Comparison of ENCODE assay signal across 8 mouse cellular contexts in the genomic region with DNA sequence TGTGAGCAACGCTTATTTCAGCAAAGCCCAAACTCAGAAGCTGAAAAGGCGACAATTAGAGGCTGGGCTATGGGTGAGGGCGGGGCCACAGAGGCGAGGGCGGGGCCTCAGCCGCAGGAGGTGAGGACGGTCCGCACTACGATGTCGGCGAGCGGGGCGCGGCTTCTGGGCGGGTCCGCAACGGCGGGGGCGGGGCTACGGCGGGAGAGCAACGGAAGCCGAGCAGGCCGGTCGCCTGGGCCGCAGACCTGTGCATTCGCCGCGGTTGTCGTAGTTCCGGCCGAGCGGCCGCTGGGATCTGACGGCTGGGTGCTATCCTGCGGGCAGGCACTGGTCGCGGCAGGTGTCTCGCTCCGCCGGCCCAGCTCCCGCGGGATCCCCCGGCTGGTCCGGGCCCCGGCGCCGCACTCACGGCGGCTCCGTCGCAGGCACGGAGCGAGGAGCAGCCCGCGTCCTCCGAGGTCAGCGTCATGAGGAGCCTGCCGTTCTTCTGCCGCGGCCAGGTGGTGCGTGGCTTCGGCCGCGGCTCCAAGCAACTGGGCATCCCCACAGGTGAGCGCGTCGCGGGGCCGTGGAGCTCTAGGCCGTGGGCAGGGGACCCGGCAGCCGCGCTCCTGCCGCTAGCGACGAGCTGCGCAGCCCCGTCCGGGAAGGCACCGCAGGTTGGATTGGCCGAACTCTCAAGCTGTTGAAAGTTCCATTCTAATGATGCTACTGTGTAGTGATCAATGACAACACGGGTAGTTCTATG. TPM values are rescaled to one million over a fixed set of nuclear protein-coding genes. Genes with fewer than 3 reads are reported as not detected.
DNase-seq lines count a peak whose midpoint lies in the region; ATAC-seq and TF ChIP-seq lines count a peak whose summit lies in the region.

A gene (plus strand): TSS at position 203 of the 751 bp plus-strand sequence.

- no peaks in the 10 kb centered on the region for H3K9me3 ChIP-seq in E14TG2a.4 (ENCODE audit: low read length)
- no peaks in the 10 kb centered on the region for H3K9me3 ChIP-seq in forebrain, embryonic 13.5 days (replicated peaks)
- no peaks in the 10 kb centered on the region for H3K9me3 ChIP-seq in neural tube, embryonic 15.5 days (replicated peaks)

- peak; percentile 98 for ATAC-seq in forebrain, embryonic 13.5 days
- ATAC-seq in neural tube, embryonic 15.5 days (ENCODE audit: low FRiP score): peak; percentile 98

- H3K27ac ChIP-seq in forebrain, embryonic 13.5 days: peak within 1 kb of the TSS; percentile 51
- peak within 1 kb of the TSS; percentile 81 for H3K27ac ChIP-seq in neural tube, embryonic 15.5 days (replicated peaks)

- peaks cover 8% of the 10 kb centered on the region for H3K27me3 ChIP-seq in E14TG2a.4 (ENCODE audit: insufficient read depth, low read length)
- peaks cover 10% of the 10 kb centered on the region; the same call in 1 of the 2 replicates for H3K27me3 ChIP-seq in forebrain, embryonic 13.5 days
- peaks cover 8% of the 10 kb centered on the region; the same call in 1 of the 2 replicates for H3K27me3 ChIP-seq in neural tube, embryonic 15.5 days (replicated peaks)

- peak within 1 kb of the TSS; percentile 90 for H3K9ac ChIP-seq in forebrain, embryonic 13.5 days
- H3K9ac ChIP-seq in neural tube, embryonic 15.5 days (replicated peaks): peak within 1 kb of the TSS; percentile 90

- peaks cover 33% of the 10 kb centered on the region for H3K4me1 ChIP-seq in E14TG2a.4 (replicated peaks; ENCODE audit: low read depth, low read length)
- H3K4me1 ChIP-seq in forebrain, embryonic 13.5 days: peaks cover 13% of the 10 kb centered on the region
- peaks cover 18% of the 10 kb centered on the region for H3K4me1 ChIP-seq in neural tube, embryonic 15.5 days

- intact Hi-C loops in heart, postnatal 10 days (cut with DNase I): loop anchor here (10.0 kb wide), 2 partner anchors 441 to 1231 kb away; a partner anchor contains a TSS

- peak within 1 kb of the TSS; percentile 97 for H3K4me3 ChIP-seq in E14TG2a.4 (replicated peaks; ENCODE audit: low read length)
- peak within 1 kb of the TSS; percentile 85 for H3K4me3 ChIP-seq in forebrain, embryonic 13.5 days
- H3K4me3 ChIP-seq in neural tube, embryonic 15.5 days (replicated peaks): peak within 1 kb of the TSS; percentile 96

- peak; percentile 90 for DNase-seq in c-Kit-positive CD71-positive TER-119-positive erythroid progenitor cells, embryonic 14.5 days (ENCODE audit: low spot score)
- DNase-seq in heart, postnatal 10 days: peak; percentile 95 to 96
- DNase-seq in layer of hippocampus, adult 11-12 months (ENCODE audit: low spot score): peak; percentile 88
- DNase-seq in lung, adult 18-20 months: peak; percentile 92 to 95
- peak; percentile 93 for DNase-seq in testis, postnatal 14 days (ENCODE audit: low spot score)

- H3K4me2 ChIP-seq in forebrain, embryonic 13.5 days: peak within 1 kb of the TSS; percentile 68
- H3K4me2 ChIP-seq in neural tube, embryonic 15.5 days: peak within 1 kb of the TSS; percentile 64

- peaks cover 31% of the 10 kb centered on the region for H3K36me3 ChIP-seq in E14TG2a.4 (ENCODE audit: insufficient read depth, low read length)
- peaks cover 23% of the 10 kb centered on the region for H3K36me3 ChIP-seq in forebrain, embryonic 13.5 days (ENCODE audit: poor library complexity, severe bottlenecking)
- H3K36me3 ChIP-seq in neural tube, embryonic 15.5 days: peaks cover 10% of the 10 kb centered on the region

- under 1% methylated on average over 65 of the region's 83 CpGs for WGBS in forebrain, embryonic 13.5 days
- WGBS in neural tube, embryonic 15.5 days: under 1% methylated on average over 75 of the region's 83 CpGs

- TF ChIP-seq CTCF in E14TG2a.4 (conservative IDR thresholded peaks at IDR 0.05; ENCODE audit: low read length): no peak

RNA-seq across cellular contexts. Expression of the gene that starts here (rescaled TPM):
- 73.5 and 78.1 TPM in 2 replicates for polyA plus RNA-seq in forebrain, embryonic 13.5 days (2015; fragmentation: Nextera tagmentation; extraction: Ambion mirVana)
- total RNA-seq in heart, postnatal 10 days (2021): 10 to 100 TPM; 54.2 to 55.8 TPM
- polyA plus RNA-seq in neural tube, embryonic 15.5 days (2015; fragmentation: Nextera tagmentation; extraction: Ambion mirVana): 91.7 and 97.4 TPM in 2 replicates

Comparison
In these comparisons a context has a peak if more than half of its experiments do, and no peak if none do; other contexts are left out.
1. Peak in every context shown above with its lines: DNase-seq, ATAC-seq, H3K4me3 ChIP-seq and H3K27ac ChIP-seq.